Mouse (Mus musculus): ENCODE measurements around the gene Pigx.

Pigx gene

GRCm38 (mm10) chr16:32099638-32100150, at the start of gene Pigx, which contains the start of gene Cep19:
TSS of gene Pigx (minus strand) at chr16:32099740.
TSS of gene Cep19 (plus strand) at chr16:32099800.
- in situ Hi-C loops (cut with MboI, MseI) = no loop called here

GRCm38 (mm10) chr16:32147589-32148207, 48.2 kb upstream of the Pigx start:
- in situ Hi-C loops (cut with MboI, MseI) = no loop called here

DNA sequence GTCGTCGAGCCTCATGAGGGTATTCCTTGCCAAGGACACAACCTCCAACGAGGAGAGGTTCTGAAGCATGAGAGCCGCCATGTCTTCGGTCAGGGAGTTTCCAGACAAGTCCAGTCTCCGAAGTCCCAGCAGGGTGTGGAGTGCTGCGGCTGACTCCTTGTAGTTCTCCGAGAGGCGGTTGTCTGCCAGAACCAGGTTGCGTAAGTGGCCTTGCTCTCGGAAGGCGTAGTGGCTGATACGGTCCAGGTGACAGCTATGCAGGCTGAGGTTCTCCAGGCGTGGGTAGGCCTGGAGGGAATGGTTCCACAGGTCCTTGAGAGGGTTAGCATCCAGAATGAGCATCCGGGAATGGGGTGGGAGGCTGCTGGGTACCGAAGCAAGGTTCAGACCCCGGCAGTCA, 45.1 kb upstream of the Pigx start:
- in situ Hi-C loops (cut with MboI, MseI) = no loop called here

- in situ Hi-C loops (cut with MboI, MseI) = no loop called here
Measured at GRCm38 (mm10) chr16:32143766-32144165, 44.2 kb upstream of the Pigx start.

DNA sequence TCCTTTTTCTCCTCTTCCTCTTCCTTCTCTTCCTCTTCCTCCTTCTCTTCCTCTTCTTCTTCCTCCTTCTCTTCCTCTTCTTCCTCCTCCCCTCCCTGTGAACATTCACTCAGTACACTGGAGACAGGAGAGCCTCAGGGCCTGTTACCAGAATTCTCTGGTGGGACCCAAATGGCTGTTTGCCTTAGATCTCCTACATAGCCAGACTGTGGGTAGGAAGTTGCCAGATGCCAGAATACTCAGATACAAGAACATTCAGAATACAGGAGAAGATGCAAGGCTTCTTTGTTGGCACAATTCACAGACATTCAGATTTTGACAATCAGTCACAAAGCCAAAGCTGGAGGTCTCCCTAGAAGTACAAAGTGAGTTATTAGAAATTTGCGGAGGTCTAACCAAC, 39.4 kb upstream of the Pigx start:
- in situ Hi-C loops (cut with MboI, MseI) = no loop called here

DNA sequence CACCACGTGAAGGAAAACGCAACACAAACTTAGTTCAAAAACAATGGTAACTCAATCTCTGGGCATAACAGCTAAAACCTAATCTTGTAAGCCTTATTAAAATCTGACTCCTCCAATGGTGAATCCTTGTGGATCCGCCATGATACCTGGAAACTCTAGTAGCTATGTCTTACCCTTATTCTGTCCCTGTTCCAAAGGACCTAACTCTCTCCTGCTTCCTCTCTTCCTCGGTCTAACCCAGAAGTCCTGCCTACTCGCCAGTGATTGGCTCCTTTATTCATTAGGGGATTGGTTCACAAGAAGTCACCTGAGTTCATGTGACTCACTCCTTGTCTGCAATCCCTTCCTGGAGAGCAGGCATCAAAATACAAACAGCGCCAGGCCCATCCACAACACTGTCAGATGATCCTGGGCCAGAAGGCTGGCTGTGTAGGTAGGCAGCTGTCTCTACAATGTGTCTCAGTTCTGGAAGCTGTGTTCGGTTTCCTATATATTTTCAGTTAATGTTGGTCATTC, 36.4 kb upstream of the Pigx start:
- in situ Hi-C loops (cut with MboI, MseI) = no loop called here

- in situ Hi-C loops (cut with MboI, MseI) = no loop called here
Measured at GRCm38 (mm10) chr16:32133148-32133547, 33.6 kb upstream of the Pigx start.

GRCm38 (mm10) chr16:32130190-32130826, 30.8 kb upstream of the Pigx start:
- in situ Hi-C loops (cut with MboI, MseI) = no loop called here

DNA sequence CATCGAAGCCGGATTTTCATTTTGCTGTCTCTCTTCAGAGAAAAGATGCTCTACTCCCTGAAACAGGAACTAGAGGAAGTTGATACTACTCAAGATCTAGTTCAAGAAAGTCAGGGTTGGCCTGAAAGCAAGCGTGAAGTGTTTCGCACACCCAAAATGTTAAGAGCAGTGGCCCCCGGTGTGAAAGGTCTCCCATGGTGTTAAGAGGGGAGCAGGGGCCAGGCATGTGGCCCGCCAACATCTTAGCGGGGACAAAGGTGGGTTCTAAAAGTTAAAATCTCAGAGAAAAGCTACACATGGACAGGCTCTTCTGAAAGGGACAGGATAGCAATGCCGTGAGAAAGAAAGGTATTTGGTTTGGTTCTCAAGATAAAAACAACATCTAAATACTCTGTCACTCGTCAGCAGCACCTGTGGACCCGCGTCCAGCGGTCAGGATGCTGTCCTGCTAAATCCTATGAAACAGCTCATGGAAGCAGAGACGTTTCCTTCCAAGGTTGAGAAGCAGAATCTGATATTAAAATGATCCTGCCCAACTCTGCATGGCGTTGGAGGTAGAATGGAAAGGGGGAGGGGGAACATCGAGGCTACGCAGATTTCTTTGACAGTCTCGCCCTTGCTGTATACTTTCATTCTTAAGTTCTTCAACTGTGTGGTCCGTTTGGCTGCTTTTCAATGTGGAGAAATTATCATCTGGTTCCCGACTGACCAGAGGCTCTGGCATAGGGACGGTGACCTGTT, 30.1 kb upstream of the Pigx start:
- in situ Hi-C loops (cut with MboI, MseI) = loop anchor here (5.0 kb wide), 1 partner anchor 33 kb away; no protein-coding TSS in a partner anchor

- in situ Hi-C loops (cut with MboI, MseI) = loop anchor here (5.0 kb wide), 1 partner anchor 35 kb away; no protein-coding TSS in a partner anchor
Measured at GRCm38 (mm10) chr16:32127046-32127445, 27.5 kb upstream of the Pigx start.

DNA sequence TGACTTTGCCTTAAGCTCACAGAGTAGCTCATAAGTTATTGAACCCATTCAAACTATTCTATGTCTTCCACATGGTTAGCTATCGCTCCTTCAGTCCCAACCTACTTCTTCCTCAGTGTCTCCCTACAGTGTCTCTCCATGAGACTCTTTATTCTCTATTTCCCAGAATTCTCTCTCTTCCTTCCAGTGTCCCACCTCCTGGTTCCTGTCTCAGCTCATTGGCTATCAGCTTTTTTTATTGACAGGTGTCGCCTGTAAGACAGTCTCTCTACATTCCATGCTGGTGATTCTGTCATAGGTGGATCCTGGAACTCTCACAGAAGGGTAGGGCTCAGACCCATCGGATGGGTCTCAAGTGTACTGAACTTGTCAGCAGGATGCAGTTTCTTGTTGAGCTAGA, 25.8 kb upstream of the Pigx start:
- in situ Hi-C loops (cut with MboI, MseI) = loop anchor here (5.0 kb wide), 1 partner anchor 37 kb away; no protein-coding TSS in a partner anchor

GRCm38 (mm10) chr16:32124444-32125335, 25.1 kb upstream of the Pigx start:
- in situ Hi-C loops (cut with MboI, MseI) = loop anchor here (5.0 kb wide), 1 partner anchor 38 kb away; no protein-coding TSS in a partner anchor

GRCm38 (mm10) chr16:32124020-32124419, 24.5 kb upstream of the Pigx start:
- in situ Hi-C loops (cut with MboI, MseI) = no loop called here

GRCm38 (mm10) chr16:32120454-32120853, 20.9 kb upstream of the Pigx start:
- in situ Hi-C loops (cut with MboI, MseI) = no loop called here

DNA sequence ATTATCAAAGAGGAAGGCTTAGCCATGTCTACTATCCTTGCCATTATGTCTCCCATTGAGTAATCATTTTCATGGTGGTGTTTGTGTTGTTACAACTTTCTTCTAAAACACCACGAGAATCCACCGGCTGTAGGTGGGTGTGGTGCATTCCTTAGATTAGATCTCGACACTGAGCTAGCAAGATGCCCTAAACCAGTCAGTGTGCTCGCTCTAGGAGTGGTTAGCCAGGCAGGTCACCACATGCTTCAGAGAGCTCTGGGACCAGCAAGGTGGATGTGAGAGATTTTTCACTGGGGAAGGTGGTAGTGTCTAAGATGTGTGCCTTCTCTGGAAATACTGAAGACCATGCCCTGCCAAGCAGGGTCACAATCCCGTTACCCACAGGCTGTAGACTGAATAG, 16.6 kb upstream of the Pigx start:
- in situ Hi-C loops (cut with MboI, MseI) = no loop called here

DNA sequence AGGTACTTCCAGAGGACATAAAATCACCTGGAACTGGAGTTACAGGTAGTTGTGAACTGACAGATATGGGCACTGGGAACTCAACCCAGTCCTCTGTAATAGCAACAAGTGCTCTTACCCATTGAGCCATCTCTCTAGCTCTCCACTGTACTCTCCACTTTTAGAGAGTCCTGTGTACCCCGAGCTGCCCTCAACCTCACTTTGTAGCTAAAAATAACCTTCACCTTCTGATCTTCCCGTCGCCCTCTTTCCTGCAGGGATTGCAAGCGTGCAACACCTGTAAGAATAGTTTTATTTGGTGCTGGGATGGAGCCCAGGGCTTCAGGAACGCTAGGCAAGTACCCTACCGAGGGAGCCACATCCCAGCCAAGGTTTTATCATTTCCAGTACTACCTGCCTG, 16.2 kb upstream of the Pigx start:
- in situ Hi-C loops (cut with MboI, MseI) = no loop called here

- in situ Hi-C loops (cut with MboI, MseI) = loop anchor here (5.0 kb wide), 1 partner anchor 87 kb away; no protein-coding TSS in a partner anchor
Measured at GRCm38 (mm10) chr16:32114968-32115695, 15.6 kb upstream of the Pigx start.

DNA sequence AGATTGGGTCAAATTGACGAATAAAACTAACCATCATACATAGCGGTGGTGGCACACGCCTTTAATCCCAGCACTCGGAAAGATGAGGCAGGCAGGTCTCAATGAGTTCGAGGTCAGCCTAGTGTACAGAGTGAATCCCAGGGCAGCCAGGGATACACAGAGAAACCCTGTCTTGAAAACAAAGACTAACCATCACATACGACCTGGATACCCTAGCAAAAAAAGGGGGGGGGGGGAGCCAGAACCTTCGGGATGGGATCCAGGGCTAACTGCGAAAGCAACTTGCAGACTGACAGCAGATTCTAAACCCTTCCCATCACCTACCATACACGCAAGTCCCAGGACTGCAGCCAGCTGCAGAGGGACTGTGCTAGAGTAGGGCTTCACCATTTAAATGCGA, 14.9 kb upstream of the Pigx start:
- in situ Hi-C loops (cut with MboI, MseI) = loop anchor here (5.0 kb wide), 1 partner anchor 88 kb away; no protein-coding TSS in a partner anchor

- in situ Hi-C loops (cut with MboI, MseI) = loop anchor here (5.0 kb wide), 1 partner anchor 89 kb away; no protein-coding TSS in a partner anchor
Measured at GRCm38 (mm10) chr16:32113541-32114218, 14.1 kb upstream of the Pigx start.

Measured in T-helper 1 cell (primary cell).